Mouse (Mus musculus): ENCODE data around the gene Nxn. TPM values are rescaled to one million over a fixed set of nuclear protein-coding genes. Genes with fewer than 3 reads are reported as not detected.

Gene Nxn
- polyA plus RNA-seq, 1 experiment from 2014 or later, result 11.9 TPM

- H3K36me3 ChIP-seq (ENCODE audit: insufficient read depth, low read length), result no peaks in the 10 kb centered on the region
- 73% methylated on average over 4 of the region's 4 CpGs for WGBS
- peak; percentile 65 for DNase-seq (ENCODE audit: low spot score)
- H3K27ac ChIP-seq (ENCODE audit: low read length), result no peak overlapping the region
- peak; percentile 33; the same call in 1 of the 2 replicates for ATAC-seq
- H3K9ac ChIP-seq (replicated peaks; ENCODE audit: low read depth), result no peak overlapping the region
- TF ChIP-seq CTCF (IDR thresholded peaks at IDR 0.05) (peak; percentile 64), EP300 (IDR thresholded peaks at IDR 0.05) (no peak)
- no peak overlapping the region for H3K4me2 ChIP-seq (replicated peaks; ENCODE audit: low read depth, low read length)
- H3K4me3 ChIP-seq (ENCODE audit: low read depth, low read length), result no peak overlapping the region
- H3K4me1 ChIP-seq (ENCODE audit: insufficient read depth, low read depth, low read length), result no peaks in the 10 kb centered on the region
- no peaks in the 10 kb centered on the region for H3K9me3 ChIP-seq (ENCODE audit: low read length)
- no peaks in the 10 kb centered on the region for H3K27me3 ChIP-seq (replicated peaks; ENCODE audit: insufficient read depth, low read length)
Measured at GRCm38 (mm10) chr11:76314741-76315140, 84.2 kb downstream of the Nxn start.

- H3K9ac ChIP-seq (replicated peaks; ENCODE audit: low read depth), result no peak overlapping the region
- no peaks in the 10 kb centered on the region for H3K4me1 ChIP-seq (ENCODE audit: insufficient read depth, low read depth, low read length)
- no peak for ATAC-seq
- H3K27me3 ChIP-seq (replicated peaks; ENCODE audit: insufficient read depth, low read length), result no peaks in the 10 kb centered on the region
- H3K4me2 ChIP-seq (replicated peaks; ENCODE audit: low read depth, low read length), result no peak overlapping the region
- no peak overlapping the region for H3K4me3 ChIP-seq (ENCODE audit: low read depth, low read length)
- WGBS, result 64% methylated on average over 6 of the region's 6 CpGs
- DNase-seq (ENCODE audit: low spot score), result no peak
- no peak overlapping the region for H3K27ac ChIP-seq (ENCODE audit: low read length)
- TF ChIP-seq EP300 (IDR thresholded peaks at IDR 0.05) (no peak), CTCF (IDR thresholded peaks at IDR 0.05) (no peak)
- no peaks in the 10 kb centered on the region for H3K9me3 ChIP-seq (ENCODE audit: low read length)
- H3K36me3 ChIP-seq (ENCODE audit: insufficient read depth, low read length), result no peaks in the 10 kb centered on the region
Measured at GRCm38 (mm10) chr11:76314140-76314539, 84.8 kb downstream of the Nxn start.

- Histone ChIP-seq H3K9ac (replicated peaks; ENCODE audit: low read depth) (no peak overlapping the region), H3K4me3 (ENCODE audit: low read depth, low read length) (no peak overlapping the region), H3K9me3 (ENCODE audit: low read length) (no peaks in the 10 kb centered on the region), H3K4me1 (ENCODE audit: insufficient read depth, low read depth, low read length) (no peaks in the 10 kb centered on the region), H3K27me3 (replicated peaks; ENCODE audit: insufficient read depth, low read length) (no peaks in the 10 kb centered on the region), H3K36me3 (ENCODE audit: insufficient read depth, low read length) (no peaks in the 10 kb centered on the region), H3K4me2 (replicated peaks; ENCODE audit: low read depth, low read length) (no peak overlapping the region), H3K27ac (ENCODE audit: low read length) (no peak overlapping the region)
- TF ChIP-seq CTCF (IDR thresholded peaks at IDR 0.05) (no peak), EP300 (IDR thresholded peaks at IDR 0.05) (no peak)
- 56% methylated on average over 4 of the region's 4 CpGs for WGBS
- no peak for ATAC-seq
- DNase-seq (ENCODE audit: low spot score), result no peak
Measured at GRCm38 (mm10) chr11:76312805-76313204, 86.1 kb downstream of the Nxn start.

- no peaks in the 10 kb centered on the region for H3K27me3 ChIP-seq (replicated peaks; ENCODE audit: insufficient read depth, low read length)
- ATAC-seq (peak; percentile 21; the same call in 1 of the 2 replicates), DNase-seq (ENCODE audit: low spot score) (no peak)
- H3K36me3 ChIP-seq (ENCODE audit: insufficient read depth, low read length), result no peaks in the 10 kb centered on the region
- no peak overlapping the region for H3K9ac ChIP-seq (replicated peaks; ENCODE audit: low read depth)
- TF ChIP-seq CTCF (IDR thresholded peaks at IDR 0.05), result no peak
- no peak for TF ChIP-seq EP300 (IDR thresholded peaks at IDR 0.05)
- no peaks in the 10 kb centered on the region for H3K4me1 ChIP-seq (ENCODE audit: insufficient read depth, low read depth, low read length)
- no peaks in the 10 kb centered on the region for H3K9me3 ChIP-seq (ENCODE audit: low read length)
- H3K4me2 ChIP-seq (replicated peaks; ENCODE audit: low read depth, low read length), result no peak overlapping the region
- H3K27ac ChIP-seq (ENCODE audit: low read length), result no peak overlapping the region
- no peak overlapping the region for H3K4me3 ChIP-seq (ENCODE audit: low read depth, low read length)
- 70% methylated on average over 12 of the region's 12 CpGs for WGBS
Measured at GRCm38 (mm10) chr11:76311224-76312000, 87.5 kb downstream of the Nxn start.

- peak; percentile 61 for DNase-seq (ENCODE audit: low spot score)
- TF ChIP-seq CTCF (IDR thresholded peaks at IDR 0.05), result no peak
- no peak for TF ChIP-seq EP300 (IDR thresholded peaks at IDR 0.05)
- peak; percentile 82 for ATAC-seq
- WGBS, result 46% methylated on average over 5 of the region's 5 CpGs
- no peaks in the 10 kb centered on the region for H3K27me3 ChIP-seq (replicated peaks; ENCODE audit: insufficient read depth, low read length)
- H3K9me3 ChIP-seq (ENCODE audit: low read length), result no peaks in the 10 kb centered on the region
- no peaks in the 10 kb centered on the region for H3K4me1 ChIP-seq (ENCODE audit: insufficient read depth, low read depth, low read length)
- H3K9ac ChIP-seq (replicated peaks; ENCODE audit: low read depth), result no peak overlapping the region
- no peak overlapping the region for H3K4me3 ChIP-seq (ENCODE audit: low read depth, low read length)
- H3K36me3 ChIP-seq (ENCODE audit: insufficient read depth, low read length), result no peaks in the 10 kb centered on the region
- 0 out of 2 replicates have a peak overlapping the region, but pooled peaks have one; percentile 26 for H3K27ac ChIP-seq (ENCODE audit: low read length)
- no peak overlapping the region for H3K4me2 ChIP-seq (replicated peaks; ENCODE audit: low read depth, low read length)
Measured at GRCm38 (mm10) chr11:76309868-76310267, 89.1 kb downstream of the Nxn start.

- Histone ChIP-seq H3K9ac (replicated peaks; ENCODE audit: low read depth) (no peak overlapping the region), H3K4me3 (ENCODE audit: low read depth, low read length) (no peak overlapping the region), H3K9me3 (ENCODE audit: low read length) (no peaks in the 10 kb centered on the region), H3K4me1 (ENCODE audit: insufficient read depth, low read depth, low read length) (no peaks in the 10 kb centered on the region), H3K36me3 (ENCODE audit: insufficient read depth, low read length) (no peaks in the 10 kb centered on the region), H3K4me2 (replicated peaks; ENCODE audit: low read depth, low read length) (no peak overlapping the region), H3K27ac (ENCODE audit: low read length) (peak overlapping the region; percentile 26; the same call in 1 of the 2 replicates), H3K27me3 (replicated peaks; ENCODE audit: insufficient read depth, low read length) (no peaks in the 10 kb centered on the region)
- TF ChIP-seq CTCF (IDR thresholded peaks at IDR 0.05) (no peak), EP300 (IDR thresholded peaks at IDR 0.05) (no peak)
- DNase-seq (ENCODE audit: low spot score), result no peak
- ATAC-seq, result no peak
- WGBS, result 60% methylated on average over 6 of the region's 6 CpGs
Measured at GRCm38 (mm10) chr11:76309072-76309471, 89.9 kb downstream of the Nxn start.

All from lung, postnatal 0 days (tissue).